Mouse (Mus musculus): ENCODE data around the gene Fam168b. TPM values are rescaled to one million over a fixed set of nuclear protein-coding genes. Genes with fewer than 3 reads are reported as not detected.

Fam168b gene
- polyA plus RNA-seq, 1 experiment, result 43.9 TPM

- Histone ChIP-seq H3K36me3 (replicated peaks; ENCODE audit: low read length) (peaks cover 76% of the 10 kb centered on the region), H3K4me1 (peaks cover 57% of the 10 kb centered on the region), H3K4me3 (replicated peaks) (peak overlapping the region; percentile 4), H3K9me3 (no peaks in the 10 kb centered on the region), H3K27me3 (replicated peaks) (no peaks in the 10 kb centered on the region)
- no peak for TF ChIP-seq FLI1 (IDR thresholded peaks at IDR 0.05; ENCODE audit: low read length)
- no peak for TF ChIP-seq GATA1 (IDR thresholded peaks at IDR 0.05; ENCODE audit: borderline replicate concordance, low read length)
Observed at GRCm38 (mm10) chr1:34804863-34805262, 38.0 kb downstream of the Fam168b start.

- peak overlapping the region; percentile 98 for H3K4me3 ChIP-seq (replicated peaks)
- peaks cover 2% of the 10 kb centered on the region for H3K27me3 ChIP-seq (replicated peaks)
- H3K36me3 ChIP-seq (replicated peaks; ENCODE audit: low read length), result peaks cover 50% of the 10 kb centered on the region
- peaks cover 67% of the 10 kb centered on the region for H3K4me1 ChIP-seq
- no peaks in the 10 kb centered on the region for H3K9me3 ChIP-seq
- no peak for TF ChIP-seq GATA1 (IDR thresholded peaks at IDR 0.05; ENCODE audit: borderline replicate concordance, low read length)
- TF ChIP-seq FLI1 (IDR thresholded peaks at IDR 0.05; ENCODE audit: low read length), result no peak; the same call in 1 of the 2 replicates
Observed at GRCm38 (mm10) chr1:34802290-34802642, 40.6 kb downstream of the Fam168b start.

GRCm38 (mm10) chr1:34801616-34802289, 41.1 kb downstream of the Fam168b start:
- H3K27me3 ChIP-seq (replicated peaks), result peaks cover 2% of the 10 kb centered on the region
- H3K4me1 ChIP-seq, result peaks cover 64% of the 10 kb centered on the region
- TF ChIP-seq GATA1 (IDR thresholded peaks at IDR 0.05; ENCODE audit: borderline replicate concordance, low read length), result no peak
- TF ChIP-seq FLI1 (IDR thresholded peaks at IDR 0.05; ENCODE audit: low read length), result no peak
- peaks cover 45% of the 10 kb centered on the region for H3K36me3 ChIP-seq (replicated peaks; ENCODE audit: low read length)
- no peaks in the 10 kb centered on the region for H3K9me3 ChIP-seq
- H3K4me3 ChIP-seq (replicated peaks), result peak overlapping the region; percentile 98

GRCm38 (mm10) chr1:34799140-34799539, 43.7 kb downstream of the Fam168b start:
- Histone ChIP-seq H3K9me3 (0 out of 2 replicates have a peak, but pooled peaks cover 4% of the 10 kb centered on the region), H3K36me3 (replicated peaks; ENCODE audit: low read length) (peaks cover 19% of the 10 kb centered on the region), H3K4me1 (peaks cover 50% of the 10 kb centered on the region), H3K4me3 (replicated peaks) (peak overlapping the region; percentile 11), H3K27me3 (replicated peaks) (peaks cover 2% of the 10 kb centered on the region)
- TF ChIP-seq FLI1 (IDR thresholded peaks at IDR 0.05; ENCODE audit: low read length), result no peak

GRCm38 (mm10) chr1:34793304-34794300, 49.3 kb downstream of the Fam168b start:
- peaks cover 10% of the 10 kb centered on the region for H3K27me3 ChIP-seq (replicated peaks)
- H3K36me3 ChIP-seq (replicated peaks; ENCODE audit: low read length), result no peaks in the 10 kb centered on the region
- no peak overlapping the region for H3K4me3 ChIP-seq (replicated peaks)
- 0 out of 2 replicates have a peak, but pooled peaks cover 4% of the 10 kb centered on the region for H3K9me3 ChIP-seq
- TF ChIP-seq FLI1 (IDR thresholded peaks at IDR 0.05; ENCODE audit: low read length), result no peak
- no peak for TF ChIP-seq GATA1 (IDR thresholded peaks at IDR 0.05; ENCODE audit: borderline replicate concordance, low read length)
- peaks cover 12% of the 10 kb centered on the region for H3K4me1 ChIP-seq

GRCm38 (mm10) chr1:34783538-34784161, 59.2 kb downstream of the Fam168b start:
- Histone ChIP-seq H3K4me3 (replicated peaks) (no peak overlapping the region), H3K9me3 (no peaks in the 10 kb centered on the region), H3K4me1 (peaks cover 3% of the 10 kb centered on the region; the same call in 1 of the 2 replicates), H3K36me3 (replicated peaks; ENCODE audit: low read length) (no peaks in the 10 kb centered on the region), H3K27me3 (replicated peaks) (peaks cover 30% of the 10 kb centered on the region)
- TF ChIP-seq FLI1 (IDR thresholded peaks at IDR 0.05; ENCODE audit: low read length), result no peak
- TF ChIP-seq GATA1 (IDR thresholded peaks at IDR 0.05; ENCODE audit: borderline replicate concordance, low read length), result no peak

GRCm38 (mm10) chr1:34775870-34776269, 67.0 kb downstream of the Fam168b start:
- no peaks in the 10 kb centered on the region for H3K36me3 ChIP-seq (replicated peaks; ENCODE audit: low read length)
- H3K9me3 ChIP-seq, result peaks cover 16% of the 10 kb centered on the region
- no peak for TF ChIP-seq FLI1 (IDR thresholded peaks at IDR 0.05; ENCODE audit: low read length)
- TF ChIP-seq GATA1 (IDR thresholded peaks at IDR 0.05; ENCODE audit: borderline replicate concordance, low read length), result no peak
- H3K4me1 ChIP-seq, result no peaks in the 10 kb centered on the region
- no peak overlapping the region for H3K4me3 ChIP-seq (replicated peaks)
- H3K27me3 ChIP-seq (replicated peaks), result peaks cover 3% of the 10 kb centered on the region

GRCm38 (mm10) chr1:34768875-34769274, 74.0 kb downstream of the Fam168b start:
- no peak overlapping the region for H3K4me3 ChIP-seq (replicated peaks)
- TF ChIP-seq FLI1 (IDR thresholded peaks at IDR 0.05; ENCODE audit: low read length) (no peak), GATA1 (IDR thresholded peaks at IDR 0.05; ENCODE audit: borderline replicate concordance, low read length) (no peak)
- no peaks in the 10 kb centered on the region for H3K4me1 ChIP-seq
- H3K36me3 ChIP-seq (replicated peaks; ENCODE audit: low read length), result no peaks in the 10 kb centered on the region
- no peaks in the 10 kb centered on the region for H3K9me3 ChIP-seq
- H3K27me3 ChIP-seq (replicated peaks), result peaks cover 9% of the 10 kb centered on the region

GRCm38 (mm10) chr1:34767851-34768250, 75.0 kb downstream of the Fam168b start:
- TF ChIP-seq GATA1 (IDR thresholded peaks at IDR 0.05; ENCODE audit: borderline replicate concordance, low read length) (no peak), FLI1 (IDR thresholded peaks at IDR 0.05; ENCODE audit: low read length) (no peak)
- H3K4me3 ChIP-seq (replicated peaks), result no peak overlapping the region
- H3K9me3 ChIP-seq, result peaks cover 7% of the 10 kb centered on the region
- peaks cover 9% of the 10 kb centered on the region for H3K27me3 ChIP-seq (replicated peaks)
- no peaks in the 10 kb centered on the region for H3K4me1 ChIP-seq
- H3K36me3 ChIP-seq (replicated peaks; ENCODE audit: low read length), result no peaks in the 10 kb centered on the region
